Mouse (Mus musculus) liver, embryonic 15.5 days (tissue): ENCODE measurements around the gene Dapk1. TPM values are rescaled to one million over a fixed set of nuclear protein-coding genes. Genes with fewer than 3 reads are reported as not detected.

Experiments used
- ATAC-seq: fragments of 200-750 bp; cut with Nextera tagmentation; 2 replicates; pipeline ENCODE4 v1.8.0; 2017; ENCODE audit warnings: moderate number of reproducible peaks, mild to moderate bottlenecking, moderate library complexity; ENCODE audit not compliant: insufficient read depth
- H3K27ac ChIP-seq: fragments of 300-500 bp; sonication (generic); replicated peaks from 2 replicates; pipeline ENCODE4 v1.5.1; 2015; ENCODE audit warnings: mild to moderate bottlenecking, inconsistent platforms
- H3K27me3 ChIP-seq: fragments of 300-500 bp; sonication (generic); 2 replicates; pipeline ENCODE4 v1.6.1; 2015; ENCODE audit warnings: mild to moderate bottlenecking, inconsistent platforms
- H3K36me3 ChIP-seq: fragments of 300-500 bp; sonication (generic); replicated peaks from 2 replicates; pipeline ENCODE4 v1.6.1; 2015; ENCODE audit warnings: moderate library complexity, mild to moderate bottlenecking, inconsistent platforms
- H3K4me1 ChIP-seq: fragments of 300-500 bp; sonication (generic); replicated peaks from 2 replicates; pipeline ENCODE4 v1.6.1; 2015; ENCODE audit warnings: inconsistent platforms
- H3K4me2 ChIP-seq: fragments of 300-500 bp; sonication (generic); 2 replicates; pipeline ENCODE4 v1.6.1; 2015; ENCODE audit warnings: moderate library complexity, mild to moderate bottlenecking, inconsistent platforms
- H3K4me3 ChIP-seq: fragments of 300-500 bp; sonication (generic); replicated peaks from 2 replicates; pipeline ENCODE4 v1.5.1; 2015; ENCODE audit warnings: mild to moderate bottlenecking, inconsistent platforms
- H3K9ac ChIP-seq: fragments of 300-500 bp; sonication (generic); 2 replicates; pipeline ENCODE4 v1.6.1; 2015; ENCODE audit warnings: moderate library complexity, mild to moderate bottlenecking, inconsistent platforms
- H3K9me3 ChIP-seq: fragments of 300-500 bp; sonication (generic); replicated peaks from 2 replicates; pipeline ENCODE4 v1.6.1; 2016; ENCODE audit warnings: inconsistent platforms
- WGBS: fragments of 180-500 bp; shearing (Covaris S2); methylation state at CpG from one replicate; pipeline ENCODE4 v1.1.7; 2015; ENCODE audit warnings: mixed read lengths; ENCODE audit not compliant: insufficient replicate concordance; 5-methylcytosine and 5-hydroxymethylcytosine counted together
- polyA plus RNA-seq: library from polyadenylated mRNA; unstranded; fragments of >200 nt; fragmentation: Nextera tagmentation; extraction: Ambion mirVana; gene quantifications from 2 replicates; pipeline ENCODE4 v1.2.1, GENCODE M21; 2015

Gene Dapk1
- polyA plus RNA-seq, 1 experiment from 2014 or later = 6.8 TPM

GRCm38 (mm10) chr13:60664058-60664457 lies 62.3 kb downstream of the Dapk1 start:
- no peak overlapping the region for H3K9ac ChIP-seq
- H3K4me1 ChIP-seq = peaks cover 54% of the 10 kb centered on the region
- H3K36me3 ChIP-seq = no peaks in the 10 kb centered on the region
- no peaks in the 10 kb centered on the region for H3K27me3 ChIP-seq
- H3K27ac ChIP-seq = no peak overlapping the region; the same call in 1 of the 2 replicates
- ATAC-seq = no peak
- no peak overlapping the region for H3K4me3 ChIP-seq
- WGBS = 52% methylated on average over 3 of the region's 3 CpGs
- H3K9me3 ChIP-seq = no peaks in the 10 kb centered on the region
- H3K4me2 ChIP-seq = peak overlapping the region; percentile 8; the same call in 1 of the 2 replicates

- Histone ChIP-seq H3K36me3 (no peaks in the 10 kb centered on the region), H3K27me3 (no peaks in the 10 kb centered on the region), H3K9ac (no peak overlapping the region), H3K4me2 (no peak overlapping the region), H3K9me3 (no peaks in the 10 kb centered on the region), H3K4me1 (peaks cover 51% of the 10 kb centered on the region), H3K4me3 (no peak overlapping the region), H3K27ac (no peak overlapping the region)
- WGBS = 81% methylated on average over 10 of the region's 10 CpGs
- no peak for ATAC-seq
These were observed 63.1 kb downstream of the Dapk1 start for GRCm38 (mm10) chr13:60664816-60665215.

DNA sequence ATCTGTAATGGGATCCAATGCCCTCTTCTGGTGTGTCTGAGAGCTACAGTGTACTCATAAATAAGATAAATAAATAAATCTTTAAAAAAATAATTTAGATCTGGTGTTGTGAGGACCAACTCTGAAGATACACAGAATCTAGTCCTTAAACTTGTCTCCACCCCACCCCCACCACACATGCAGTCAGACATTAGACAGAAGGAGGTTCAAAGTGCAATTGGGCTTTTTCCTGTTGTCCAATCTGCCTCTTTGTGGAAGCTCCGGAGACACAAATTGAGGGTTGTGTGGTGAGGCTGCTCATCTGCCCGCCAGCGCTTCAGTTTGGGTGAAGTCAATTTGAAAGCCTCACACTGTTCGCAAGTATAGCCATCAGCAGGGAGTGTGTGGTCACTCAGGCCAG lies 63.7 kb downstream of the Dapk1 start:
- Histone ChIP-seq H3K4me3 (no peak overlapping the region), H3K4me2 (no peak overlapping the region), H3K9me3 (no peaks in the 10 kb centered on the region), H3K36me3 (no peaks in the 10 kb centered on the region), H3K9ac (no peak overlapping the region), H3K27me3 (no peaks in the 10 kb centered on the region), H3K27ac (no peak overlapping the region), H3K4me1 (peaks cover 51% of the 10 kb centered on the region)
- 76% methylated on average over 4 of the region's 4 CpGs for WGBS
- no peak for ATAC-seq

DNA sequence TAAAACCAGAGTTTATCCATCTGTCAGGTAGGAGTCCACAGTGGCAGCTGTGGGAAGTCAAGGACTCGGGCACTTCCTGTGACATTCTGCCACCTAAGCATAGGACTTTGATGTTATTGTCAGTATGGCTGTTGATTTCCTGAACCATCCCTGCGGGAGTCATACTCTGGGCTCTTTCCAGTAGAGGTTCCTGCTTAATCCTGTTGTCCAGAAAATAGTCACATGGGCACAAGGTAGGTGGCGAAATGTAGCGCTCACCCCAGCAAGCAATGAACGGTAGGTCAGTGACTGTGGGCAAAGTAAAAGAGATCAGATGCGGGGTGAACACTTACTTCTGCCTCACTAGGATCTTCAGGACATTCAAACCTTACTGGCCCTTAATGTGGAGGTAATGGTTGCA lies 66.3 kb downstream of the Dapk1 start:
- H3K4me3 ChIP-seq = no peak overlapping the region
- H3K27me3 ChIP-seq = no peaks in the 10 kb centered on the region
- no peak overlapping the region for H3K27ac ChIP-seq
- no peak overlapping the region for H3K4me2 ChIP-seq
- H3K9ac ChIP-seq = no peak overlapping the region
- H3K9me3 ChIP-seq = no peaks in the 10 kb centered on the region
- no peaks in the 10 kb centered on the region for H3K36me3 ChIP-seq
- ATAC-seq = no peak
- 67% methylated on average over 6 of the region's 6 CpGs for WGBS
- peaks cover 69% of the 10 kb centered on the region for H3K4me1 ChIP-seq

GRCm38 (mm10) chr13:60670605-60671004 lies 68.9 kb downstream of the Dapk1 start:
- peak overlapping the region; percentile 6; the same call in 1 of the 2 replicates for H3K9ac ChIP-seq
- no peaks in the 10 kb centered on the region for H3K27me3 ChIP-seq
- no peaks in the 10 kb centered on the region for H3K9me3 ChIP-seq
- H3K4me2 ChIP-seq = peak overlapping the region; percentile 48
- H3K27ac ChIP-seq = peak overlapping the region; percentile 51
- ATAC-seq = no peak
- H3K36me3 ChIP-seq = no peaks in the 10 kb centered on the region
- H3K4me1 ChIP-seq = peaks cover 75% of the 10 kb centered on the region
- 18% methylated on average over 10 of the region's 10 CpGs for WGBS
- no peak overlapping the region for H3K4me3 ChIP-seq

DNA sequence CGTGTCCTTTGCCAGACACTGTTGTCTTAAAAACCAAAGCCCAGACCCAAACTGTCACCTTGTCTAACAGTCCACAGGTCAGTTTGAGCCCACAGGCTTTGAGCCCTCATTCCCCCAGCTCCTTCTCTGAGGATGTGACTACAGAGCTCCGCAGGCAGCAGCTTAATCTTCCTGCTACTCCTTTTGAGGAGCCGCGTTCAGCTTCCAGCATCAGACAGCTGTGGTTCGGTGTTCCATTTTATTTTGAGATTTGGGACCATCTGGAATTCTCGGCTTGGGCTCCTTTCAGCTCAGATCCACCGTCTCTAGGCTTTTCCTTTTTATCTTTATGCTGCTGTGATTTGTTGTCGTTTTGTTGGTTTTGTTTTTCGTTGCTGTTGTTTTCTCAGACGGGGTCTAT lies 69.5 kb downstream of the Dapk1 start:
- no peak overlapping the region for H3K4me2 ChIP-seq
- 68% methylated on average over 10 of the region's 10 CpGs for WGBS
- no peak for ATAC-seq
- H3K9ac ChIP-seq = no peak overlapping the region
- peaks cover 76% of the 10 kb centered on the region for H3K4me1 ChIP-seq
- no peaks in the 10 kb centered on the region for H3K36me3 ChIP-seq
- no peak overlapping the region for H3K4me3 ChIP-seq
- peak overlapping the region; percentile 51; the same call in 1 of the 2 replicates for H3K27ac ChIP-seq
- no peaks in the 10 kb centered on the region for H3K27me3 ChIP-seq
- no peaks in the 10 kb centered on the region for H3K9me3 ChIP-seq

- Histone ChIP-seq H3K27me3 (no peaks in the 10 kb centered on the region), H3K9me3 (no peaks in the 10 kb centered on the region), H3K9ac (no peak overlapping the region), H3K4me1 (peaks cover 73% of the 10 kb centered on the region), H3K36me3 (no peaks in the 10 kb centered on the region), H3K4me2 (peak overlapping the region; percentile 56), H3K4me3 (no peak overlapping the region), H3K27ac (peak overlapping the region; percentile 73)
- 53% methylated on average over 8 of the region's 8 CpGs for WGBS
- 0 out of 2 replicates have a peak, but pooled peaks have one; percentile 12 for ATAC-seq
These were observed 70.5 kb downstream of the Dapk1 start for GRCm38 (mm10) chr13:60672287-60672686.

GRCm38 (mm10) chr13:60672882-60673675 lies 71.3 kb downstream of the Dapk1 start:
- H3K4me1 ChIP-seq = peaks cover 65% of the 10 kb centered on the region
- 15% methylated on average over 11 of the region's 11 CpGs for WGBS
- peak overlapping the region; percentile 6; the same call in 1 of the 2 replicates for H3K9ac ChIP-seq
- peak overlapping the region; percentile 56 for H3K4me2 ChIP-seq
- no peaks in the 10 kb centered on the region for H3K36me3 ChIP-seq
- peak; percentile 81 for ATAC-seq
- H3K4me3 ChIP-seq = peak overlapping the region; percentile 26
- no peaks in the 10 kb centered on the region for H3K9me3 ChIP-seq
- peak overlapping the region; percentile 73 for H3K27ac ChIP-seq
- H3K27me3 ChIP-seq = no peaks in the 10 kb centered on the region

- Histone ChIP-seq H3K4me3 (no peak overlapping the region), H3K27me3 (no peaks in the 10 kb centered on the region), H3K27ac (peak overlapping the region; percentile 62), H3K4me2 (no peak overlapping the region), H3K36me3 (no peaks in the 10 kb centered on the region), H3K9me3 (no peaks in the 10 kb centered on the region), H3K9ac (no peak overlapping the region), H3K4me1 (peaks cover 62% of the 10 kb centered on the region)
- ATAC-seq = no peak
- WGBS = 0% methylated on average over 2 of the region's 2 CpGs
These were observed 72.6 kb downstream of the Dapk1 start for GRCm38 (mm10) chr13:60674301-60674700.

DNA sequence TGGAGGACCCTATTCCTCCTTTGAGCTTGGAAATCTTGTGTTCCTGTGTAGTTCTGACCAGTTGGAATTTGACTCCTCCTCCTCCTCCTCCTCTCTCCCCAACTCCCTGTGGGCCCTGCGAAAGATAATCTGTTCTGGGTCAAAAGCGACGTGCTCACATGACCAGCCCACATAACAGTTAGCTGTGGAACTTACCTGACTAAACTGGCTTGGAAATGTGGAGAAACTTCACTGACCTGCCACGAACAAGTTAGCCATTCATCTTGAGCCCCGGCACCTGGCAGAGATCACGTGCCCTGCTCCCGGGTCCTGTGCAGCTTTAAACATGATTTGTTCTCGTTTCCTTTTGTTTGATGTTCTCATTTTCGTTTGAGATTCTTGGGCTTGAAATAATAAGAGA lies 73.2 kb downstream of the Dapk1 start:
- Histone ChIP-seq H3K4me1 (peaks cover 61% of the 10 kb centered on the region), H3K4me2 (peak overlapping the region; percentile 13; the same call in 1 of the 2 replicates), H3K9me3 (no peaks in the 10 kb centered on the region), H3K9ac (no peak overlapping the region), H3K27me3 (no peaks in the 10 kb centered on the region), H3K36me3 (no peaks in the 10 kb centered on the region), H3K27ac (peak overlapping the region; percentile 62), H3K4me3 (no peak overlapping the region)
- no peak for ATAC-seq
- WGBS = 36% methylated on average over 9 of the region's 9 CpGs

- Histone ChIP-seq H3K36me3 (peaks cover under 1% of the 10 kb centered on the region; the same call in 1 of the 2 replicates), H3K4me3 (no peak overlapping the region), H3K27ac (peak overlapping the region; percentile 55), H3K4me1 (peaks cover 56% of the 10 kb centered on the region), H3K4me2 (no peak overlapping the region; the same call in none of the 2 replicates), H3K27me3 (no peaks in the 10 kb centered on the region), H3K9me3 (no peaks in the 10 kb centered on the region), H3K9ac (no peak overlapping the region; the same call in 1 of the 2 replicates)
- ATAC-seq = no peak
- WGBS = 69% methylated on average over 4 of the region's 4 CpGs
These were observed 73.7 kb downstream of the Dapk1 start for GRCm38 (mm10) chr13:60675416-60675815.
